Mouse (Mus musculus) R1 (cell line): Measurements from ENCODE around the gene Pllp.

Experiments
- DNase-seq: peaks from one replicate; pipeline ENCODE4 v3.0.0-alpha.2; 2018; ENCODE audit warnings: low read depth, low spot score

The Pllp gene

GRCm38 (mm10) chr8:94702844-94703813 lies 7.1 kb upstream of the Pllp start:
- peak; percentile 88 for DNase-seq

GRCm38 (mm10) chr8:94702156-94702555 lies 6.1 kb upstream of the Pllp start:
- DNase-seq: no peak

GRCm38 (mm10) chr8:94700421-94700935 lies 4.4 kb upstream of the Pllp start:
- DNase-seq: no peak

- no peak for DNase-seq
Observed at GRCm38 (mm10) chr8:94699366-94699765, 3.3 kb upstream of the Pllp start.

GRCm38 (mm10) chr8:94697956-94698355 lies 1.9 kb upstream of the Pllp start:
- no peak for DNase-seq

GRCm38 (mm10) chr8:94696566-94696965 lies 488 bp upstream of the Pllp start:
- no peak for DNase-seq

GRCm38 (mm10) chr8:94695341-94695993 lies 611 bp downstream of the Pllp start:
- DNase-seq: peak; percentile 46

GRCm38 (mm10) chr8:94694701-94695100 lies 1.4 kb downstream of the Pllp start:
- DNase-seq: peak; percentile 25

GRCm38 (mm10) chr8:94685953-94686352 lies 10.1 kb downstream of the Pllp start:
- DNase-seq: no peak

- DNase-seq: no peak
Observed at GRCm38 (mm10) chr8:94684287-94684686, 11.8 kb downstream of the Pllp start.

GRCm38 (mm10) chr8:94682732-94683524 lies 13.2 kb downstream of the Pllp start:
- no peak for DNase-seq

- peak; percentile 52 for DNase-seq
Observed at GRCm38 (mm10) chr8:94680414-94680813, 15.7 kb downstream of the Pllp start.

GRCm38 (mm10) chr8:94678582-94678981 lies 17.5 kb downstream of the Pllp start:
- no peak for DNase-seq

GRCm38 (mm10) chr8:94675923-94676322 lies 20.2 kb downstream of the Pllp start:
- no peak for DNase-seq

- DNase-seq: no peak
Observed at GRCm38 (mm10) chr8:94674384-94674783, 21.7 kb downstream of the Pllp start.

- peak; percentile 95 for DNase-seq
Observed at GRCm38 (mm10) chr8:94666456-94667308, 29.4 kb downstream of the Pllp start, which contains the start of gene Arl2bp. TSS of gene Arl2bp (plus strand) at chr8:94666600.

GRCm38 (mm10) chr8:94664722-94665121 lies 31.4 kb downstream of the Pllp start:
- DNase-seq: no peak

- no peak for DNase-seq
Observed at GRCm38 (mm10) chr8:94660418-94660817, 35.7 kb downstream of the Pllp start.

GRCm38 (mm10) chr8:94658031-94658430 lies 38.0 kb downstream of the Pllp start:
- no peak for DNase-seq

- no peak for DNase-seq
Observed at GRCm38 (mm10) chr8:94654994-94655393, 41.1 kb downstream of the Pllp start.

- DNase-seq: no peak
Observed at GRCm38 (mm10) chr8:94652951-94653350, 43.1 kb downstream of the Pllp start.
